Mouse (Mus musculus): Measurements from ENCODE around the gene 3830417A13Rik. TPM values are rescaled to one million over a fixed set of nuclear protein-coding genes. Genes with fewer than 3 reads are reported as not detected.

3830417A13Rik gene
- polyA plus RNA-seq (2015; fragmentation: Nextera tagmentation; extraction: Ambion mirVana) = not detected in 2 replicates

- no peak for ATAC-seq (ENCODE audit: insufficient read depth)
- no peak within 1 kb of the TSS for H3K4me2 ChIP-seq
- H3K27me3 ChIP-seq = no peaks in the 10 kb centered on the region
- H3K9ac ChIP-seq = no peak within 1 kb of the TSS
- H3K4me1 ChIP-seq (replicated peaks) = no peaks in the 10 kb centered on the region
- H3K4me3 ChIP-seq (replicated peaks) = no peak within 1 kb of the TSS
- 69% methylated on average over 11 of the region's 11 CpGs for WGBS (ENCODE audit: insufficient replicate concordance)
- H3K9me3 ChIP-seq (replicated peaks) = no peaks in the 10 kb centered on the region
- H3K27ac ChIP-seq (replicated peaks) = no peak within 1 kb of the TSS
- H3K36me3 ChIP-seq (replicated peaks) = no peaks in the 10 kb centered on the region
Observed at GRCm38 (mm10) chrX:64173248-64173647, at the start of gene 3830417A13Rik. 3830417A13Rik (plus strand) TSS chrX:64173548.

- H3K4me1 ChIP-seq (replicated peaks) = no peaks in the 10 kb centered on the region
- H3K36me3 ChIP-seq (replicated peaks) = no peaks in the 10 kb centered on the region
- H3K27me3 ChIP-seq = no peaks in the 10 kb centered on the region
- no peak within 1 kb of the TSS for H3K27ac ChIP-seq (replicated peaks)
- H3K9ac ChIP-seq = no peak within 1 kb of the TSS
- 58% methylated on average over 2 of the region's 2 CpGs for WGBS (ENCODE audit: insufficient replicate concordance)
- H3K4me2 ChIP-seq = no peak within 1 kb of the TSS
- no peaks in the 10 kb centered on the region for H3K9me3 ChIP-seq (replicated peaks)
- no peak within 1 kb of the TSS for H3K4me3 ChIP-seq (replicated peaks)
- no peak for ATAC-seq (ENCODE audit: insufficient read depth)
Observed at GRCm38 (mm10) chrX:64152098-64152497, 21.2 kb upstream of the 3830417A13Rik start, which contains the start of gene Gm6760. Gm6760 (minus strand) TSS chrX:64152198.

GRCm38 (mm10) chrX:64181246-64181645 lies 7.9 kb downstream of the 3830417A13Rik start:
- Histone ChIP-seq H3K27ac (replicated peaks) (no peak overlapping the region), H3K4me1 (replicated peaks) (no peaks in the 10 kb centered on the region), H3K27me3 (no peaks in the 10 kb centered on the region), H3K9me3 (replicated peaks) (no peaks in the 10 kb centered on the region), H3K4me3 (replicated peaks) (no peak overlapping the region), H3K36me3 (replicated peaks) (no peaks in the 10 kb centered on the region), H3K9ac (no peak overlapping the region), H3K4me2 (no peak overlapping the region)
- ATAC-seq (ENCODE audit: insufficient read depth) = no peak

Other genes starting within 250 kb of the 3830417A13Rik start
- gene Gm6760, start 21.4 kb upstream of the 3830417A13Rik start, polyA plus RNA-seq (2015; fragmentation: Nextera tagmentation; extraction: Ambion mirVana) = not detected in 2 replicates
- 0.06 and 0.20 TPM in 2 replicates for gene Slitrk4, start 103.4 kb downstream of the 3830417A13Rik start, polyA plus RNA-seq (2015; fragmentation: Nextera tagmentation; extraction: Ambion mirVana)

Measured in liver, embryonic 15.5 days (tissue).